Mouse (Mus musculus): ENCODE results near the gene Lrrc39. TPM values are rescaled to one million over a fixed set of nuclear protein-coding genes. Genes with fewer than 3 reads are reported as not detected.

Gene Lrrc39
- total RNA-seq, 2 experiments from 2014 or later: 0.37 to 0.52 TPM

- no peak for ATAC-seq (replicated peaks; ENCODE audit: poor library complexity)
These were observed 41.8 kb downstream of the Lrrc39 start for GRCm38 (mm10) chr3:116604570-116604969.

GRCm38 (mm10) chr3:116614295-116614892, 51.6 kb downstream of the Lrrc39 start, which contains the start of gene Trmt13:
Trmt13 (minus strand) TSS chr3:116614587.
- ATAC-seq (replicated peaks; ENCODE audit: poor library complexity): no peak

- peak; percentile 53 for ATAC-seq (replicated peaks; ENCODE audit: poor library complexity)
These were observed 52.7 kb downstream of the Lrrc39 start for GRCm38 (mm10) chr3:116615318-116616068.

- peak; percentile 35 for ATAC-seq (replicated peaks; ENCODE audit: poor library complexity)
These were observed 56.1 kb downstream of the Lrrc39 start for GRCm38 (mm10) chr3:116618855-116619254.

GRCm38 (mm10) chr3:116620636-116621370, 58.0 kb downstream of the Lrrc39 start:
- ATAC-seq (replicated peaks; ENCODE audit: poor library complexity): peak; percentile 94

GRCm38 (mm10) chr3:116622641-116623040, 59.9 kb downstream of the Lrrc39 start:
- no peak for ATAC-seq (replicated peaks; ENCODE audit: poor library complexity)

GRCm38 (mm10) chr3:116631459-116631858, 68.7 kb downstream of the Lrrc39 start:
- ATAC-seq (replicated peaks; ENCODE audit: poor library complexity): no peak

Other genes starting within 250 kb of the Lrrc39 start
- gene Cdc14a, start 138.9 kb upstream of the Lrrc39 start, total RNA-seq (2015): 26.7 and 28.5 TPM in 2 replicates
- gene Cdc14a, start 138.9 kb upstream of the Lrrc39 start, total RNA-seq (2017): 25.9 and 30.7 TPM in 2 replicates
- gene Rtca, start 54.8 kb upstream of the Lrrc39 start, total RNA-seq (2015): 57.9 and 67.6 TPM in 2 replicates
- 42.8 and 49.3 TPM in 2 replicates for gene Rtca, start 54.8 kb upstream of the Lrrc39 start, total RNA-seq (2017)
- 16.7 and 17.8 TPM in 2 replicates for gene Dbt, start 49.9 kb upstream of the Lrrc39 start, total RNA-seq (2015)
- 12.1 and 15.6 TPM in 2 replicates for gene Dbt, start 49.9 kb upstream of the Lrrc39 start, total RNA-seq (2017)
- 38.0 and 39.6 TPM in 2 replicates for gene Sass6, start 32.0 kb downstream of the Lrrc39 start, total RNA-seq (2015)
- 47.1 and 63.8 TPM in 2 replicates for gene Sass6, start 32.0 kb downstream of the Lrrc39 start, total RNA-seq (2017)
- gene Trmt13, start 51.6 kb downstream of the Lrrc39 start, total RNA-seq (2015): 23.4 and 40.3 TPM in 2 replicates
- 28.3 and 34.9 TPM in 2 replicates for gene Trmt13, start 51.6 kb downstream of the Lrrc39 start, total RNA-seq (2017)
- gene Mfsd14a, start 99.7 kb downstream of the Lrrc39 start, total RNA-seq (2015): 77.9 and 81.7 TPM in 2 replicates
- gene Mfsd14a, start 99.7 kb downstream of the Lrrc39 start, total RNA-seq (2017): 66.0 and 72.9 TPM in 2 replicates
- gene Gm43191, start 118.3 kb downstream of the Lrrc39 start, total RNA-seq (2015): not detected in 2 replicates
- gene Gm43191, start 118.3 kb downstream of the Lrrc39 start, total RNA-seq (2017): not detected in 2 replicates
- 42.5 and 45.9 TPM in 2 replicates for gene Slc35a3, start 149.9 kb downstream of the Lrrc39 start, total RNA-seq (2015)
- gene Slc35a3, start 149.9 kb downstream of the Lrrc39 start, total RNA-seq (2017): 51.3 and 60.6 TPM in 2 replicates
- gene Agl, start 245.2 kb downstream of the Lrrc39 start, total RNA-seq (2015): 12.8 and 15.5 TPM in 2 replicates
- 10.4 and 14.0 TPM in 2 replicates for gene Agl, start 245.2 kb downstream of the Lrrc39 start, total RNA-seq (2017)

Data from megakaryocyte progenitor cell, adult 5-6 weeks (primary cell).